Mouse (Mus musculus) right cerebral cortex, postnatal 14 days (tissue): ENCODE data around the gene Cfl1.

Experiments used
- DNase-seq: peaks from one replicate; pipeline ENCODE4 v3.0.0; 2022

The Cfl1 gene

GRCm38 (mm10) chr19:5490313-5490897 is at the start of gene Cfl1:
Gene Cfl1, plus strand, starts transcription at chr19:5490455.
- peak; percentile 93 for DNase-seq

DNA sequence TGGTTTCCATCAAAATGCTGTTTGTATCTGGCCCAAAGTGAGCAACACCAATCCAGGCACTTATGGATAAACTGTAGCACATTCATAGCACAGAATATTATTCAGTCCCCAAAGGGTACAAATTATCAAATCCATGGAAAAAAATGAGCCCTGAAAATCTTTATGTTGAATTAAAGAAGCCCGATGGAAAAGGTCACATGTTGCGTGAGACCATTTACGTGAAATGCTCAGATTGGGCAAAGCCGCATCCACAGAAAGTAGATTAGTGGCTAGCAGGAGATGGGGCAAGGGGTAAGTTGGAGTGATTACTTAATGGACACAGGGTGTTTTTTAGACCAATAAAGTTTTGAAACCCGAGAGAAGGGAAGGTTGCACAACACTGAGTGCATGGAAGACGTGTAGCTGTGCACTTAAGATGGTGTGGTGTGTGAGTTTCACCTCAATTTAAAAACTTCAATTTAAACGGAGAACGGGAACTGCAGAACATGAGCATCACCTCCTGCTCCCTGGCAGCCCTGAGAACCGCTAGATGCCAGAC is 45.8 kb upstream of the Cfl1 start:
- no peak for DNase-seq

- DNase-seq = no peak
These were observed 45.3 kb upstream of the Cfl1 start for GRCm38 (mm10) chr19:5444954-5445353.

- DNase-seq = no peak
These were observed 44.5 kb upstream of the Cfl1 start for GRCm38 (mm10) chr19:5445747-5446146.

- peak; percentile 66 for DNase-seq
These were observed 42.5 kb upstream of the Cfl1 start, which contains the start of gene Fosl1 for GRCm38 (mm10) chr19:5447515-5448353. Gene Fosl1, plus strand, starts transcription at chr19:5447547.

GRCm38 (mm10) chr19:5448354-5449150 is 41.7 kb upstream of the Cfl1 start:
- DNase-seq = no peak

- no peak for DNase-seq
These were observed 40.6 kb upstream of the Cfl1 start for GRCm38 (mm10) chr19:5449673-5450072.

DNA sequence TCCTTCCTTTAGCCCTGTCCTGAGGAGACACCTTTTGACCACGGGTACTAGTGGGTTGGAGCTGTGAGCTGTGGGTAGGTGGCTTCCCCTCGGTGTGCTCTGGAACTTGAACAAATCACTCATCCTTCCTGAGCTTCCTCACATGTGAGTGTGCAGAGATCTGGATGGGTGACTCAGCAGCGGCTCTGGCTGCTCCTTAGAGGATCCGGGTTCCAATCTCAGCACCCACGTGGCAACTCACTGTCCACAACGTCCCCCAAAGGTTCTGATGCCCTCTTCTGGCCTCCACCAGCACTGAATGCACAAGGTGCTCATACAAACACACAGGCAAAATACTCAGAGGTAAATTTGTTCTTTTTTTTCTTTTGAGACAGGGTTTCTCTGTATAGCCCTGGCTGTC is 38.5 kb upstream of the Cfl1 start:
- no peak for DNase-seq

DNA sequence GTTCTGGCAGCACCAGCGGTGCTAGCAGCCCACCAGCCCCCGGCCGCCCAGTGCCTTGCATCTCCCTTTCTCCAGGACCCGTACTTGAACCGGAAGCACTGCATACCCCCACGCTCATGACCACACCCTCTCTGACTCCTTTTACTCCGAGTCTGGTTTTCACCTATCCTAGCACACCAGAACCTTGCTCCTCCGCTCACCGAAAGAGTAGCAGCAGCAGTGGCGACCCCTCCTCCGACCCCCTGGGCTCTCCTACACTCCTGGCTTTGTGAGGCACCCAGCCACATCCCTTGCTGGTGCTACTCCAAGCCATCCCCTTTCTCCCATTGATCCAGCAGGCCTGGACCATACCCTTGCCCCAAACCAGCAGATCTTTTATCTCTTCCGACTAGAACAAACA is 35.2 kb upstream of the Cfl1 start:
- DNase-seq = no peak

DNA sequence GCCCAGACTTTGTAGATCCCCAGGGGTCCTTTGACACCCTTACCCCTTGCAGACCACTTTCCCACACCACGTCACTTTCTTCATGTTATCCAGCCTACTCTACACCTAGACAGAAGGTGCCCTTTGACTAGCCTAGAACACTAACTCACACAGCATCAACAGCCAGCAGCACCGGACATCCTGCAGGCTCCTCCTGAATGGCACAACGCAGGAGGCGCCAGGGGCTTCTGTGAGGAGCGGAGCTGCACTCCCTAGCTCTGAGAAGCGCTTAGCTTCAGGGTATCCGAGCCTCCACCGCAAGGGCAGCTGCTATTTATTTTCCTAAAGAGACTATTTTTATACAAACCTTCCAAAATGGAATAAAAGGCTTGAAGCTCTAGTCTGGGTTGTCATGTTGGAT is 34.7 kb upstream of the Cfl1 start:
- DNase-seq = no peak

DNA sequence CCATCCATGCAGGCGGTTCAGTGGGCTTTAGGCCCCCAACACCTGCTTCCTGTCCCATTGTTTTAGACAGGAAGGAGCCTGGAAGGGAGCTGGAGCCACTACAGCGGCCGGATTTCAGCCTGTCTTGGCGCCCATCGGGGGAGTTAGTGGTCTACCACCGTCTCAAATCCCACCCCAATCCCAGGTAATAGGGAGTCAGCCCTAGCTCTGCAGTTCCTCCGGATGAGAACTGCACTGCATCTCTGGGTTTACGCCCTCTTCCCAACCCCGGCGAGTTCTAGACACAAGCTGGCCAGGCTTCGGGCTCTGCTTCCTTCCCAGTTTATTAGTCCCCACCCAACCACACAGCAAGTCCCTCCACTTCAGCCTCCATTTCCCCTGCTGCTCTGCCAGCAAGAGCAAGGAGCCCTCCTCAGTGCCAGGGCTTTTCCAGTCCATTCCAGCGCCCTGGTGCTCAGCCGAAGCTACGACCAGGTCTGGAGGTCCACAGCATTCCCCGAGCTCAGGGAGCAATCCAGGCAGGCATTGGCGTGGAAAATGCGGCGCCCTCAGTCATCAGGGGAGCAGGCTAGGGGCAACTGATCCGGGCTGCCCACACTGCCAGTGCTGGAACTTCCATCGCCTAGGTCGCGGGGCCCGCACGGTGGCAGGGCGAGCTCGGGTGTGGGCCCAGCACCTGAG is 33.9 kb upstream of the Cfl1 start:
- no peak for DNase-seq

- peak; percentile 96 for DNase-seq
These were observed 33.1 kb upstream of the Cfl1 start for GRCm38 (mm10) chr19:5456922-5457745.

GRCm38 (mm10) chr19:5457746-5458442 is 32.4 kb upstream of the Cfl1 start, which contains the start of gene Ccdc85b:
Gene Ccdc85b, minus strand, starts transcription at chr19:5457894.
- DNase-seq = no peak

GRCm38 (mm10) chr19:5459019-5459418 is 31.2 kb upstream of the Cfl1 start:
- DNase-seq = peak; percentile 52

- DNase-seq = no peak
These were observed 30.4 kb upstream of the Cfl1 start for GRCm38 (mm10) chr19:5459896-5460295.

DNA sequence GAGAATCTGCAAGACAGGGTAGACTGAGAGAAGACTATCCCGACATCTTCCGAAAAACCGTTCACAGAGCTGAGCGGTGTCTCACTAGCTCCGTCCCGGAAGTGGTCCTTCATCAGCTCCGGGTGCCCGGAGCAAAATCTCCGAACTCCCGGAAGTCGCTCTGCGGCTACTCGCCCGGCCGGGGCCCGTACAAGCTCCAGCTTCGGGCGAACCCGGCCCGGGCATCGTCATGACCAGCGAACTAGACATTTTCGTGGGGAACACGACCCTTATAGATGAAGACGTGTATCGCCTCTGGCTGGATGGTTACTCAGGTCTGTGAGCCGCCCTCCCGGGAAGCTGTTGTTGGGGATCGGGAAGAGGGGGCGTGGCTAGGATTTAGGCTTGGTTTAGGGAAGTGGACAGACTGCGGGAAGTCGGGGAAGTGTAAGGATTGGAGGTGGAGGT is 29.8 kb upstream of the Cfl1 start, which contains the start of gene Fibp:
TSS of gene Fibp (plus strand) at position 151 of the 447 bp plus-strand sequence.
- DNase-seq = peak; percentile 88

DNA sequence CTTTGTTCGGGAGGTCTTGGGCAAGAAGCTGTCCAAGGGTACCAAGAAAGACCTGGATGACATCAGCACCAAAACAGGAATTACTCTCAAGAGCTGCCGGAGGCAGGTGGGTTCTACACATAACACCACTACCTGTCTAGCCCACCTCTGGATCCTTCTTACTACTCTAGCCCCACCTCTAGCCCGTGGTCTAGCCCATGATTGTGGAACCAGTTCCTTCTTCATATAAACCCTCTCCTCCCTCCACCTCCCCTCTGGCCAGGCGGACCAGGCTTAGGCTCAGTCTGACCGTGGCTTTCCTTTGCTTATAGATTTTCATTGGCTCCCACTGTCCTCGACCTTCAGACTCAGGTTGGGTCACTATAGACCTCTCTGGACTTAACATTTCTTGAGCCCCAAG is 28.8 kb upstream of the Cfl1 start:
- no peak for DNase-seq

- no peak for DNase-seq
These were observed 27.0 kb upstream of the Cfl1 start for GRCm38 (mm10) chr19:5463212-5463611.

GRCm38 (mm10) chr19:5463791-5464562 is 26.3 kb upstream of the Cfl1 start:
- DNase-seq = peak; percentile 60

DNA sequence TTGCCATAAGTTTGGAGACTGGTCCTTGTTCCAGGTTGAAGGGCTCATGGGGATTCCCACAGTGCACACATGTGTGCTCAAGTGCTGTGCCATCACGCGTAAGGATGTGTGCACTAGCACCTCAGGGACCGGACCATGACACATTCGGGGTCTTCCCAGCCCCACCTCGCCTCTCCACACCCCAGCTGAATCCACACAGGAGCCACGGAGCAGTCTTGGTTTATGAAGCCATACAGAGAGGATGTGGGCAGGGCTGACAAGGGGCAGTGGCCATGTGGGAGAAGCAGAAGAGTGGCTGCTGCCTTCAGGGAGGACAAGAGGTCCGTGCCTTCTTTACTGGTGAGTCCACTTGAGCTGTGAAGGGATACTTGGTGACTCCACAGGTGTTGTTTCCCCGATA is 25.2 kb upstream of the Cfl1 start:
- no peak for DNase-seq
